Mouse (Mus musculus) WW6 (cell line): Measurements from ENCODE around the gene Fam129a.
"Not testable (repeated sequence)": the region's sequence is repeated elsewhere in the genome, so short reads cannot be mapped to it uniquely, and the experiment has no call there.

Experiments
- DNase-seq: peaks from one replicate; pipeline ENCODE4 v3.0.0-alpha.2; 2013; ENCODE audit warnings: low read depth, low spot score

Fam129a gene

DNA sequence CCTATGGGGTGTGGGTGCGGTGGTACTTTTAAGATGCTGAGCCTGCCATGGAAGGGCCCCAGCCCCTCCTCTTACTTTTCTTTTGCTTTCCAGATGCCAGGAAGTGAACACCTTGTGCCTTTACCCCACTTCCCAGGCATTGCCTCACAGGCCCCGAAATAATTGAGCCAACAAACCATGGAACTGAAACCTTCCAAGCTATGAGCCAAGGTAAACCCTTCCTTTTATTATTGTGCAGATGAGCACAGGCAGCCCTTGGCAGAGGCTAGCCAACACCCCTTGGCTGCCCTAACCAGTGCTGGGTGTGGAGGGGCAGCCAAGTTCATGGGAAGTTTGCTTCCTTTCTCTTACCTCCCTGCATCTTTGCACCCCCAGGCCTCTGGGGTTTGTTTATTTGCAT lies 166.2 kb downstream of the Fam129a start:
- DNase-seq, result no peak

DNA sequence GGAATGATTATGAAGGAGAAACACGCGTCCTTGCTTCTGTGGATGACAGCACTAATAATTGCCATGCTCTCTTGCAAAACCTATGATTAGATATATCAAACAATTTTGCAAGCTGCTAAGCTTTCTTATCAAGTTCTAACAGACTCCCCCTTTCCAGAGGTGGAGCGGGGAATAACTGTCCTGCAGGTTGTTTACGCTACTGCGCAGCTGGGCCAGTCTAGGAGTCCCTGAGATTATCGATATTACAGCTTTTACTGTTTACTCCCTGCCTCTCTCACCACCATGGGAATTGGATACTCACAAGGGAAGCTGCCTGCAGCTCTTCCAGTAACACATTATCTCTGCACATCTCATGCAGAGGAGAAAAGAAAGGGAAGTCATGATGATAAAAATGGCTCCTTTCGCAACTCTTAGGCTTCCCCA lies 170.2 kb downstream of the Fam129a start:
- no peak for DNase-seq

DNA sequence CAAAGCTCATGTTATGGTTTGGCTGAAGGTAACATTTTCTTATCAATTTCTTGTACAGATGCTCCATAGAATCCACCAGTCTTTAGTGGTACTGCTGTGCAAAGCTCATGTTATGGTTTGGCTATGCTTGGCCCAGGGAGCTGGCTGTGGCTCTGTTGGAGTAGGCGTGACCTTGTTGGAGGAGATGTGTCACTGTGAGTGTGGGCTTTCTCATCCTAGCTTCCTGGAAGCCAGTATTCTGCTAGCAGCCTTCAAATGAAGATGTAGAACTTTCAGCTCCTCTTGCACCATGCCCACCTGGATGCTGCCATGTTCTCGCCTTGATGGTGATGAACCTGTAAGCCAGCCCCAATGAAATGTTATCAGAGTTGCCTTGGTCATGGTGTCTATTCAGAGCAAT lies 178.9 kb downstream of the Fam129a start:
- not testable (repeated sequence) for DNase-seq

DNA sequence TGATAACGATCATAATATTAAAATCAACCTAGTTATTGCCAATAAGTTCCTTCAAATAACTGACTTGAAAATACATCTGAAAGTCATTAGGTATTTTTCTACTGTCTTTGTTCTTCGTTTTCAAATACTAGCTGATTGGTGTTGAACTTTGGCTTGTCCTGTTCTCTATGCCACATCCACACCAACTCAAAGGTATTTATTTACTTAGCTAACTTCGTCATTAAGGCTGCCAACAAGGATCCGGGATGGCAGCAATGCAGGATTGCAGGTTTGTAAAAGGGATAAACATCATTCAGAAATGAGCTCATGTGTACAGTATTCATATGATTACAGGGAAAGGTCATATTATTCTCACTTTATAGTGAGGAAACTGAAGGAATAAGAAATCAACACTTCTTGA lies 182.0 kb downstream of the Fam129a start:
- no peak for DNase-seq

- no peak for DNase-seq
Measured at GRCm38 (mm10) chr1:151753374-151753929, 182.5 kb downstream of the Fam129a start.

- DNase-seq, result no peak
Measured at GRCm38 (mm10) chr1:151754028-151754489, 183.1 kb downstream of the Fam129a start.

DNA sequence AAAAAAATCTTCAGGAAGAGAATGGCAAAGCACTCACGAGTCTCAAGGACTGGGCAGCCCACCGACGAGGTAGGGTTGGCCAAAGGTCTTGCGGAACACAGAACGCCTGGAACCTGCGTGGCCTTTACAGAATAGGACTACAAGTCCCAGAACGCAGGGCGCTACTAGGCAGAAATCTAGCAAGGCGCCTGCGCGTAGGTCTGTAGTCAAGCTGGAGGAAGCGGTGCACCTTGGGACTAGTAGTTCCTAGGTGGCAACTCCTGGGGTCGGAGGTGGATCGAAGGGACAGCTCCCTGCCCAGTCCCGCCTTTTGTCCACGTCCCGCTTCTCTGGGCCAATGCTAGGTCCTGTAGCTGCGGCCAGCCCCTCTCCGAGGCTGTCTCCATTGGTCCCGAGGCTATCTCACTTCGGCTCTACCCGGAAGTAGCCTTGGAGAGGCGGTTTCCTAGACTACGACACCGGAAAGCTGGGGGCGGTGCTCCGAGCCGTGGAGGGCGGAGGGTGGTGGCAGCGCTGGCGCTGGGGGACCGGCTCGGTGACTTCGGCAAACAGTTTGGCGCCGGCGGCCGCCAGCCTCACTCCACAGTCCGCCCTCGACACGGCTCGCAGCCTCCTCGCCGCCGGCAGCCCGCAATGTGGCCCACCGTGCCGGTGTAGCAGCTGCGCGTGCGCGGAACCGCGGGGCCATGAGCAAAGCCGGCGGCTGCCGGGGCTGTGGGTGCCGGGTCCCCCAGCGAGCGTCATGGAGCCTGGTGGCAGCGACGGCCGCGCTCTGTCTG lies 184.1 kb downstream of the Fam129a start, which contains the start of gene Edem3:
TSS of gene Edem3 (plus strand) at position 491 of the 779 bp plus-strand sequence.
- peak; percentile 93 for DNase-seq

GRCm38 (mm10) chr1:151755660-151756424 lies 184.9 kb downstream of the Fam129a start:
- peak; percentile 24 for DNase-seq

DNA sequence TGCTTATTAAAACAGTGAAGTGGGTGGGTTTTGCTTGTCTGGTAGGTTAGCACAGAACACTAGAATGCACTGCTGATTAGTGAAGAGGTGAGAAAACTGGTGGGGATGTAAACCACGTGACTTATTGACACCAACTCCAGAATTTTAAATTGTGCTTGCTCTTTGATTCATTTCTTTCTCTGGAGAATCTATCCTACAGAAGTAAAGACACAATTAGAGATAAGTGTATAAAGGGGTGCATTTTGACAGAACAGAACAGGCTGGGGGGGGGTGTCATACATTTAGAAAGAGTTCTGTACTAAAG lies 185.4 kb downstream of the Fam129a start:
- DNase-seq, result no peak

GRCm38 (mm10) chr1:151758301-151758700 lies 187.3 kb downstream of the Fam129a start:
- no peak for DNase-seq

- no peak for DNase-seq
Measured at GRCm38 (mm10) chr1:151758991-151759390, 188.0 kb downstream of the Fam129a start.

DNA sequence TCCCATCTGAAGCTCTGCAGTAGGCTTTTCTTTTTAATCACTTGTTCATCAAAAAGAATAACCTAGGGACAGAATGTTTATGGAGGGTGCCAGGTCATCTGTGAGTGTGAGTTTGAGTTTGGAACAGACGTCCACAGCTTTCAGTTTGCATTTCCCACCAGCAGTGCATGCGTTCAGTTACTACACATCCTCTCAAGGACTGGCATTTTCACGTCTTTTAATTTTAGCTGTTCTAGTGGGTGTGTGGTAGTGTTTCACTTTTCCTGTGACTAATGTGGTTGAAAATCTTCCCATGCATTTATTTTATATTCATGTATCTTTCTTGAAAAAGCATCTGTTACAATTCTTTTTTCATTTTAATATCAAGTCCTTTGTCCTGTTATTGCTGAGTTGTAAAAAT lies 193.2 kb downstream of the Fam129a start:
- DNase-seq, result no peak

- DNase-seq, result no peak
Measured at GRCm38 (mm10) chr1:151766166-151766565, 195.2 kb downstream of the Fam129a start.

DNA sequence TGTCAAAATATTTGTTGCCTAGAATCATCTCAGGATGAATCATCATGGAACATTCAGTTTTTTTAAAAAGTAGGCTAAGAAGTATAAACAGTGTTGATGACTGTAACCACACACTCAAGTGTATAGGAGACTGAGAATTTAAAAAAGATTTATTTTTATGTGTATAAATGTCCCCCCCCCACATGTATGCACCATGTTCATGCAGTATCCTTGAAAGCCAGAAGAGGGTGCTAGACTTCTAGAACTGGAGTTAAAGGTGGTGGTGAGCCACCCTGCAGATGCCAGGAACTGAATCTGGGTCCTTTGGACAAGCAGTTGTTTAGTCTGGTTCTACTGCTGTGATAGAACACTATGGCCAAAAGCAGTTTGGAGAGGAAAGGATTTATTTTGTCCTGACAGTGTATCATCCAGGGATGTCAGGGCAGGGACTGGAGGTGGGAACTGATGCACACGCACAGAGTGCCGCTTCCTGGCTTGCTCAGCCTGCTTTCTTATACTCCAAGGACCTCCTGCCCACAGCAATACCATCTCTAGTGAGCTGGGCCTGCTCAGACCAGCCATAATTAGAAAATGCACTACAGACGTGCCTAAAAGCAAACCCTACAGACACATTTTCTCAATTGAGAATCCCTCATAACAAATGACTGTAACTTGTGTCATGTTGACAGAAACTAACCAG lies 196.1 kb downstream of the Fam129a start:
- DNase-seq, result no peak

GRCm38 (mm10) chr1:151769200-151769913 lies 198.4 kb downstream of the Fam129a start:
- DNase-seq, result no peak
